Mouse (Mus musculus) CD4-positive, CD25-positive, alpha-beta regulatory T cell, adult 4 months (primary cell): ENCODE measurements around the gene Synj2. TPM values are rescaled to one million over a fixed set of nuclear protein-coding genes. Genes with fewer than 3 reads are reported as not detected.

Experiments
- ATAC-seq: one replicate; pipeline ENCODE4 v1.8.0; 2017
- polyA plus RNA-seq, 2 experiments: library from polyadenylated mRNA; unstranded; fragments of 100-300 nt; shearing (Covaris generic); gene quantifications; one replicate each; pipeline ENCODE4 v1.2.1; 2017

The Synj2 gene
- polyA plus RNA-seq, 2 experiments from 2014 or later: 11.3 to 19.9 TPM

- no peak for ATAC-seq
These were observed 124.9 kb downstream of the Synj2 start for GRCm38 (mm10) chr17:6066021-6066420.

GRCm38 (mm10) chr17:6067613-6068012, 126.5 kb downstream of the Synj2 start:
- no peak for ATAC-seq

GRCm38 (mm10) chr17:6069866-6070265, 128.8 kb downstream of the Synj2 start:
- ATAC-seq: no peak

GRCm38 (mm10) chr17:6073405-6073804, 132.3 kb downstream of the Synj2 start:
- no peak for ATAC-seq

GRCm38 (mm10) chr17:6079287-6080122, 138.4 kb downstream of the Synj2 start, which contains the start of the genes Serac1 and Gtf2h5:
Gene Serac1, minus strand, starts transcription at chr17:6079741.
Gene Gtf2h5, plus strand, starts transcription at chr17:6079786.
- peak; percentile 95 for ATAC-seq

- ATAC-seq: no peak
These were observed 142.3 kb downstream of the Synj2 start for GRCm38 (mm10) chr17:6083323-6083890.

GRCm38 (mm10) chr17:6091604-6092003, 150.5 kb downstream of the Synj2 start:
- ATAC-seq: no peak

Other genes with a start within 250 kb of the Synj2 start
- 1 to 10 TPM; 4.3 to 4.9 TPM for gene Snx9, start 100.0 kb upstream of the Synj2 start, polyA plus RNA-seq
- gene Serac1, start 138.5 kb downstream of the Synj2 start, polyA plus RNA-seq: 1 to 10 TPM; 1.4 to 2.3 TPM
- gene Gtf2h5, start 138.5 kb downstream of the Synj2 start, polyA plus RNA-seq: 10 to 100 TPM; 93.2 to 94.5 TPM
- gene Tulp4, start 165.2 kb downstream of the Synj2 start, polyA plus RNA-seq: 10 to 100 TPM; 23.5 to 48.7 TPM